Mouse (Mus musculus): ENCODE measurements around the gene Cdc37.
A peak's percentile ranks its signal among the peaks of the same experiment; 100 is the strongest.

The Cdc37 gene

DNA sequence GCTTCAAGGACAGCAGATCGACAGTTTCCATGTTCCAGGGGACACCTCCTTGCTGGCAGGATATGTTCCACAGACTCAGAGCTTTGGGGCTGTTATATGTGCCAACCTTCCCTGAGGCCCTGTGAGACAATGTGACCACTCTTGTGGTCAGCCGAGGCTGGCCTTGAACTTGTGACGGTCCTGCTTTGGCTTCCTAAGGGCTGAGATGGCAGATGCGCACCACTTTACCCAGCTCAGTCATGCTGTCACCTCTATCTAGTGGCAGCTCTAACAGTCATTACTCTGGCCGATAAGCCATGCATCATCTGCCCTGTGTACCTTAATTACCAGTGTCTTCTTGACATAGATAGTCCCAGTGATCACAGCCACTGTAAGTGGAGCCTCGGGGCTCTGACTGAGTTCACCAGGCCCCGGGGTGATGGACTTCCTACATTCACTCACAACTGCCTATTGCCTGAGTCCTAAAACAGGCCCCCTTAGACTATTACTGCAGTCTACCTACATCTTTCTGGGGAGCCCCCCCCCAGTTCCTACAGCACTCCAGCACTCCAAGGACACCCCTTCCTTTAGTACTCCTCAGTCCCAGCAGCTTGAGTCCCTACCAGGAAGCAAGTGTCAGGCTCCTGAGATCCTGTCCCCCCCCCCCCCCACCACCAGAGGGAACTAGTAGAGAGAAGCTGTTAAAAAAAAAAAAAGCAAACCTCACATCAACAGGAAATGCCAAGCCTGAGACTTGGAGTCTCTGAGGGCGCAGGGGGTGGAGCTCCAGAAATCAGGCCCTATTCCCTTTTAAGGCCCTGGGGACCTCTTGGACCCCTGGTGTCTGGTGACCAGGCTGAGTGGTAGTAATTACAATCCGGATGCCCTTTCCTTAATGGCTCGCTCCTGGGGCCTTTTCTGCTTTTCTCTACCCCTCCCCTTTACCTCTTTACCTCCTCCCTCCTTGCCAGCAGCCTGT lies 17.6 kb upstream of the Cdc37 start:
- DNase-seq = peak; percentile 71 to 81

DNA sequence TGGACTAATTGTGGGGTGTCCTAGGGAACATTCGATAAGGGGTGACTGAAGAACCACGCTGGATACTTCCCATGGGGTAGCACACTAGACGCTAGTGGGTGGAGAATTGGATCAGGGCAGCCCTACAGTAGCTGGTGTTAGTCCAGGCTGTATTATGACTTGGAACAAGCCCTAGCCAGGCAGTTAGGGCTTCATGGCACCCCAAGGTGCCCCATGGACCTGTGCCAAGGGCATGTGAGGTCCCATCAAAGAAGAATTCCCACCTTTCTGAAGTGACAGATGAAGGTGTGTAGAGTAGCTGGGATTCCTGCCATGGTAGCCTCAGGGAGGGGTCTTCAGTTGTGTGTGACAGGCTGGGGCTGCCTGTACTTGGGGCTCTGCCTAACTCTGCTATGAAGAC lies 16.7 kb upstream of the Cdc37 start:
- DNase-seq = no peak

DNA sequence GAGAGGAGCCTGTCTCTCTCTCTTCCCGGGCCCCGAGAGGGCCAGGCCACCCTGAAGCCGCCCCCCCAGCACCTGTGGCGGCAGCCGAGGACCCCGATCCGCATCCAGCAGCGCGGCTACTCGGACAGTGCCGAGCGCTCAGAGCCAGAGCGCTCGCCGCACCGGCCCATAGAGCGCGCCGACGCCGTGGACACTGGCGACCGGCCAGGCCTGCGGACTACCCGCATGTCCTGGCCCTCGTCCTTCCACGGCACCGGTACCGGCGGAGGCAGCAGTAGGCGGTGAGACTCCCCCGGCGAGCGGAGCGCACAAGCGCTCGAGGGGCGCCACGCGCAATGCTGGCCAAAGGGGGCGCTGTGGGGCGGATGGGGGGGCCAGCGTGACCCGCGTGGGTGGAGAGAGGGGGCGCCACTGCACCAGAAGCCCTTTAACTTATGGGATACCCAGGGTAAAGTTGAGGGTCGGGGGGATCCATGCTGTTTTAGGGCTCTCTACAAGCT lies 16.2 kb upstream of the Cdc37 start:
- peak; percentile 52 to 69 for DNase-seq

DNA sequence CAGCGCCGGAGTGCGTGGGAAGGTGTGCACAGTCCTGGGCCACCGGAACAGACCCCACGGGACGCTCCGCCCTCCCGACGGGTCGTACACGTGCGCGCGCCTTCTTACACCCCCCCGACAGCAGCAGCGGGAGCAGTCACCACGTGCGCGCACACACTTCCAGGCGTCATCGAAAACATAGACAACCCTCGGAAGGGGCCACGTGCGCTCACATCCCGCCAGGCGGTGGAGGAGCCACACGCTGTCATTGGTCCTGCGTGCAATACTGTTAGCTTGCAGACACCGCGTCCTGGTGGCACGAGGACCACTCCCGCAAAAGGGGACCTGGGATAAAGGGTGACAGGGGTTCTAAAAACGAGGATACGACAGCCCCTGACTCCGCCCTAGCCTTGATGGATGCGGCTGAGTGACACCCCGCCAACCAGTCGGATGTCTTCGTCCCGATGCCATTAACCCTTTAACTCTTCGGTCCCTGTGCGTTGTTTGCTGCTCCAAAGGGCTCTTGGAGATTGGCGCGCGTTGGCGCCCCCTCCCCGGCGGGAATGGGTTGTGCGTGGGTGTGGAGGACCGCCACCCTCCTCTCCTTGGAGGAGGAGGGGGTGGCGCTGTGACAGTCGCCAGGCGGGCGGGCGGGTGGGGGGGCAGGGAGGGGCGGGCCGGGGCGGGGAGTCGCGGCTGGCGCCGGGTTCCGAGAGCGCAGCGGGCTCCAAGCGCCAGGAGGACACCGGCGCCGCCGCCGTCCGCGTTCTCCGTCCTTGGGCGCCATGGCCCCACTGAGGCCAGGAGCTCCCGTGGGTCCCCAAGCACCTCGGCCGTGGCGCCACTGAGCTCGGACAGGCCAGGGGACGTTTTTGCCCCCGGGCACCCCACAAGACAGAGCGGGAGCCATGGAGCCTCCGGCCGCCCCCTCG lies 15.5 kb upstream of the Cdc37 start, which contains the start of gene Pde4a:
TSS of gene Pde4a (plus strand) at position 674 of the 911 bp plus-strand sequence.
- peak; percentile 37 to 73 for DNase-seq

DNA sequence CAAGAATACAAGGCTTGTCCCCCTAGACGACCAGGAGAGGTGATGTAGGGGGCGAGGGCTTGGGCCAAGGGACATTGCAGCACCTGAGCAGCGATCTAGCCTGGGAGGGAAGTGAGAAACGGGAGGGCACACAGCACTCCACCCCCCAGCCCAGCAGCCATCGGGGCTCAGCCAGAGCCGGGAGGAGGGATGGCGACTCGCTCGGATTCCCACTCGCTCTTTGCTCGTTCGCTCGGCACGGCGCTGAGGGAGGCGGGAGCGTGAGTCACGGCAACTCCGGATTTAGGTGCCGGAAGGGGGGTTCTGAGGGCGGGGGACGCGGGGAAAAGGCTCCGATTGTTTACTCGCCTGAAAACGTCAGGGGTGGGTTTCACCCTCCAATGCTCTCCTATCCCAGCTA lies 14.3 kb upstream of the Cdc37 start:
- peak in 1 of 2 experiments; percentile 48 for DNase-seq

DNA sequence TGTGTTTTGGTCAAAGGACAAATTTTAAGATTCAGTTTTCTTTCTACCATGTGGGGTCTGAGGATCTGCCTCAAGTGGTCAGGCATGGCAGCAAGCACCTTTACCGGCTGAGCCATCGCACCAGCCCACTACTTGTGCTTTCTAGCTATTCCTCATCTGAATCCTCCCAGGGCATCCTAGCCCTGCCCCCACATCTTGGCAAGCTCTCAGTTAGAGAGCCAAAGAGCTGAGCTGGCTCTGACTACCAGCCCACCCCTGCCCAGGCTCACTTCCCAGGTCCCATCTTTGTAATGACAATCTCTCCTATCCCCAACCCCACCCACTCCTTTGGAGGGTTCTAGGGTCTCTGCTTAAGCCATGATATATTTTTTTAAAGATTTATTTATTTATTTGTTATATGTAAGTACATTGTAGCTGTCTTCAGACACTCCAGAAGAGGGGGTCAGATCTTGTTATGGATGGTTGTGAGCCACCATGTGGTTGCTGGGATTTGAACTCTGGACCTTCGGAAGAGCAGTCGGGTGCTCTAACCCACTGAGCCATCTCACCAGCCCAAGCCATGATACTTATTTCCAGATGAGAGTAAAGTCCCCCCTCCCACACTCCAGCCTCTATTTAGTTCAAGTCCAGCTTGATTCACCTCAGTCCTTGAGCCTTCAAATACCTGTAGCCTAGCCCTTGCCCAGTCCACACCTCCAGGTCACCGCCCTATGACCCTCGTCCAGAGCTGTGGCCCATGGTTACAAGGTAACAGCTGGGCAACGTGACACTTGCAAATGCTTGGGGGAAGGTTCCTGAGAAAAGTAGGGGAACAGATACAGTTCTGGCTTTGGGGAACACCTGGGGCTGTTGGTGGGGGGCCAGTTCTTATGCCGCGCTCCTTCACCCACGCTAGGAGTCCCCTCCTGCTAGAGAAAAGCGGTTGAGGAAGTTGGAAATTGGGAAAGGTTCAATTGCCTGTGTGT lies 13.6 kb upstream of the Cdc37 start:
- DNase-seq = peak in 1 of 2 experiments; percentile 49

GRCm38 (mm10) chr9:21161209-21161909 lies 11.6 kb upstream of the Cdc37 start:
- peak; percentile 85 to 88 for DNase-seq

- DNase-seq = no peak
Measured at GRCm38 (mm10) chr9:21154787-21155186, 5.0 kb upstream of the Cdc37 start.

GRCm38 (mm10) chr9:21153833-21154232 lies 4.1 kb upstream of the Cdc37 start:
- DNase-seq = no peak

DNA sequence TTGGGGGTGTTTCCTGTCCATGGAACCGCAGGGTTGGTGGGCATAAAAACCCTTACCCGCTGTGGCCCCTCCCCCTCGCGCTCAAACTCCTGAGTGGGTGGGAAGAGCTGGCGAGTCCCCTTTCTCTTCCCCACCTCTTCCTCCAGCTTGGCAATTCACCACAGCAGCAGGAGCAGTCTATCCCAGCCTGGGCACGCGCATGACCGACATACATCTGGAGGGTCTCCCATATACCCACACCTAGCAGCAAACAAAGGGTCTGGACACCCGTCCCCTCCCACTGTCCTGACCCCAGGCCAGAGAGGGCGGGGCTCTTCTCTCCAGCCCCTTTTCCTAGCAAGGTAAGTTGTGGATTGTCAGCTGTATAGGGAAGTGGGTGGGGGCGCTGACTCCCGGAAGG lies 3.5 kb upstream of the Cdc37 start:
- DNase-seq = no peak

DNA sequence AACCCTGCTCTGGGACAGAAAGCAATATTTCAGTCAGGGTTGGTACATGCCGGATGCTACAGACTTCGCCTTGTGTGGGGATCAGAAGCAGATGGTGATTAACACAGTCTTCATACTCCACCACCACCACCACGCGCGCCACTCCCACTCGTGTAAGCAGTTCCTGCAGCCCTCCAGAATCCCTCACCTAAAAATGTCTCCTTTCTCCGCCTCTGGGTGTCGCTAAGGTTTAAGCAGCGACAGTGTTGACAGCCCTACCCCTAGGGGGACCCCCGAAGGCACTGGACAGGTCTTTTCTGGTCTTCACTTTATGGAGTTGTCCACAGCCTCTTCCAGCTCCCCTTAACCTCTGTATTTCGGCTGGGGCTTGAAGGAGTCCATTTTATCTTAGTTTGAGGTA lies 2.9 kb upstream of the Cdc37 start:
- peak; percentile 60 to 63 for DNase-seq

DNA sequence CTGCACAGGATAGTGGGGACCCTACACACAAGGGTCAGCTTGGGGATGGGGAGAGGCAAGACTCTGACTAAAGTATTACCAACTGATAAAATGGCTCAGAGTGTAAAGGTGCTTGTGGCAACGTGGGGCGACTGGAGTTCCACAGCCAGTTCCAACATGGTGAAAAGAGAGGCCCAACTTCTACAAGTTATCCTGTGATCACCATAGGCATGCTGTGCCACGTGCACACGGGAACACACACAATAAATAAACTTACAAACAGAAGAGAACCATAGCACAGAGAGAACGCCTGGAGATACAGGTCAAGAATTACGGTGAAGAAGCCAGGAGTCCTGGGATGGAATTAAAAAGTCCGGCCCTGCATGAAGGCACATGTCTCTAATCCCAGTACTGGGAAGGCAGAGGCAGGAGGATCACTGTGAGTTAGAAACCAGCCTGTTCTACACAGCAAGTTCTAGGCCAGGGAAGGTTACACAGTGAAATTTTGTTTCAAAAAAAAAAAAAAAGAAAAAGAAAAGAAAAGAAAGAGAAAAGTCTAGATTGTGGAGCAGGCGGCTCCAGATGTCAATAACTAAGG lies 617 bp downstream of the Cdc37 start:
- no peak for DNase-seq

- DNase-seq = no peak
Measured at GRCm38 (mm10) chr9:21148427-21148826, 1.4 kb downstream of the Cdc37 start.

DNA sequence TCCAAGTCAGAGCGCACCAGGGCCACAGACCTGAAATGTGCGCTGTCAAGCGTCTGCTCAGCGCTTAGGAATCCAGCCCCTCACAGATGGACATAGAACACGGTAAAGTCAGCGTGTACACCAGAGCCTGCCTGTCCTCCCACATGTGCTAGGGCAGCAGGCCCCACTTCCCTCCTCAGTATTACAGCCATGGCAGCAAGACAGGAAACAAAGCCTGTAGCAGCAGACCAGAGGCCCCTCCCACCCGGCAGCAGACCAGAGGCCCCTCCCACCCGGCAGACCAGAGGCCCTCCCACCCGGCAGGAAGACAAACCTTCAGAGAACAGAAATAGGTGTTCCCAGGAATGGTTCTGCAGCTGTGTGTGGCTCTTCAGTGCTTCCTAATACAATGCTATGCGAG lies 3.1 kb downstream of the Cdc37 start:
- peak; percentile 56 to 61 for DNase-seq

- DNase-seq = no peak
Measured at GRCm38 (mm10) chr9:21145431-21145830, 4.4 kb downstream of the Cdc37 start.

GRCm38 (mm10) chr9:21144361-21144760 lies 5.4 kb downstream of the Cdc37 start:
- no peak for DNase-seq

DNA sequence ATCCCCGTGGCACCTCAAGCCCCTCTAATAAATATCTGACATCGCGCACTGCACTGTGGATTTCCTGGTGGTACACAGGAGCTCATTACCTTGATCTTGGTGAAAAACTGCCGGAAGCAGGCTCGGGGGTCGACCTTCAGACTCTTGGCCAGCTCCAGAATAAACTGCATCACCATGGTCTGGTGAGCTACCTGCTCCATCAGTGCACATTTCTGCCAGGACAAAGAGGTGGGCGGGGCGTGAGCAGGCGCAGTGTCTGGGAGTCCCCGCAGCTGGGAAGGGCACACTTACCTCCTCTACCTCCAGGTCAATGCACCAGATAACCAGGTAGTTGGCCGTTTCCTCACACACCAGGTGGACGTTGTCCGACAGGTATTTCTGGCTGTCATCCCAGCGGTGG lies 7.9 kb downstream of the Cdc37 start:
- no peak for DNase-seq

GRCm38 (mm10) chr9:21138386-21138785 lies 11.4 kb downstream of the Cdc37 start:
- no peak for DNase-seq

DNA sequence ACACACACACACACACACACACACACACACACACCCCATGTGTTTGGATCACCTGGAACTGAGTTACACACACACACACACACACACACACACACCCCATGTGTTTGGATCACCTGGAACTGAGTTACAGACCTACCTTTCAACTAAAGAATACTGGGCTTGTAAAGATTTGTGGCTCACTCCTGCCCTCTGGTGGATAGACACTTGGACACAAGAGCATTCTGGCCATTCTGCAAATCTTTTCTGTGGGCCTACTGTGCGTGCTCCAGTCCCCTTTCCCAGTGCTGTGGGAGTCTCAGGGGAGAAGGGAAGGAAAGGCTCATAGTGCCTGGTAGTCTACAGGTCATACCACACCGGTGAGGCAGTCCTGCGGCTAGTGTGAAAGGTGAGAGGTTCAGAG lies 12.6 kb downstream of the Cdc37 start:
- peak; percentile 63 to 83 for DNase-seq

- DNase-seq = peak in 1 of 2 experiments; percentile 66
Measured at GRCm38 (mm10) chr9:21136401-21136800, 13.4 kb downstream of the Cdc37 start.

- no peak for DNase-seq
Measured at GRCm38 (mm10) chr9:21135941-21136381, 13.8 kb downstream of the Cdc37 start.
